Mouse (Mus musculus) hindbrain, embryonic 16.5 days (tissue): ENCODE measurements around the gene Mcrs1. TPM values are rescaled to one million over a fixed set of nuclear protein-coding genes. Genes with fewer than 3 reads are reported as not detected.

Experiments
- ATAC-seq: fragments of 200-750 bp; cut with Nextera tagmentation; 2 replicates; pipeline ENCODE4 v1.8.0; 2017; ENCODE audit warnings: moderate TSS enrichment, moderate library complexity
- H3K27ac ChIP-seq: fragments of 300-500 bp; sonication (generic); 2 replicates; pipeline ENCODE4 v1.5.1; 2014; ENCODE audit warnings: low read depth, mild to moderate bottlenecking, control low read depth, low read length, moderate library complexity
- H3K27me3 ChIP-seq: fragments of 300-500 bp; sonication (generic); replicated peaks from 2 replicates; pipeline ENCODE4 v1.6.1; 2014; ENCODE audit warnings: low read length; ENCODE audit not compliant: control insufficient read depth, insufficient read depth
- H3K36me3 ChIP-seq: fragments of 300-500 bp; sonication (generic); 2 replicates; pipeline ENCODE4 v1.6.1; 2014; ENCODE audit warnings: mild to moderate bottlenecking, low read length, moderate library complexity, mixed read lengths; ENCODE audit not compliant: control insufficient read depth, insufficient read depth
- H3K4me1 ChIP-seq: fragments of 300-500 bp; sonication (generic); 2 replicates; pipeline ENCODE4 v1.6.1; 2014; ENCODE audit warnings: low read depth, low read length; ENCODE audit not compliant: control insufficient read depth, insufficient read depth
- H3K4me2 ChIP-seq: fragments of 300-500 bp; sonication (generic); 2 replicates; pipeline ENCODE4 v1.6.1; 2014; ENCODE audit warnings: mild to moderate bottlenecking, low read length, control low read depth, moderate library complexity
- H3K4me3 ChIP-seq: fragments of 300-500 bp; sonication (generic); 2 replicates; pipeline ENCODE4 v1.5.1; 2014; ENCODE audit warnings: mild to moderate bottlenecking, low read length, control low read depth, moderate library complexity
- H3K9ac ChIP-seq: fragments of 300-500 bp; sonication (generic); 2 replicates; pipeline ENCODE4 v1.6.1; 2014; ENCODE audit warnings: low read depth, mild to moderate bottlenecking, control low read depth, low read length, moderate library complexity
- H3K9me3 ChIP-seq: fragments of 300-500 bp; sonication (generic); 2 replicates; pipeline ENCODE4 v1.6.1; 2014; ENCODE audit warnings: mild to moderate bottlenecking, low read length, moderate library complexity; ENCODE audit not compliant: control insufficient read depth
- WGBS: fragments of 180-500 bp; shearing (Covaris S2); extraction: QIAGEN DNeasy Blood & Tissue Kit; methylation state at CpG from one replicate; pipeline ENCODE4 v1.1.7; 2014; 5-methylcytosine and 5-hydroxymethylcytosine counted together
- polyA plus RNA-seq: library from polyadenylated mRNA; unstranded; fragments of >200 nt; fragmentation: Nextera tagmentation; extraction: Ambion mirVana; gene quantifications from 2 replicates; pipeline ENCODE4 v1.2.1, GENCODE M21; 2015

Mcrs1 gene
- polyA plus RNA-seq, 1 experiment from 2014 or later: 204 TPM

GRCm38 (mm10) chr15:99278271-99278670, 26.5 kb upstream of the Mcrs1 start:
- WGBS: 86% methylated on average over 7 of the region's 7 CpGs
- Histone ChIP-seq H3K4me2 (no peak overlapping the region), H3K4me3 (no peak overlapping the region), H3K9me3 (no peaks in the 10 kb centered on the region), H3K9ac (no peak overlapping the region), H3K4me1 (no peaks in the 10 kb centered on the region; the same call in 1 of the 2 replicates), H3K27ac (no peak overlapping the region), H3K36me3 (no peaks in the 10 kb centered on the region), H3K27me3 (no peaks in the 10 kb centered on the region)
- no peak for ATAC-seq

- Histone ChIP-seq H3K4me2 (no peak overlapping the region), H3K4me1 (peaks cover 2% of the 10 kb centered on the region; the same call in 1 of the 2 replicates), H3K4me3 (no peak overlapping the region), H3K27me3 (no peaks in the 10 kb centered on the region), H3K9me3 (no peaks in the 10 kb centered on the region), H3K27ac (no peak overlapping the region), H3K36me3 (no peaks in the 10 kb centered on the region), H3K9ac (no peak overlapping the region)
- ATAC-seq: no peak
- 91% methylated on average over 8 of the region's 8 CpGs for WGBS
Observed at GRCm38 (mm10) chr15:99276095-99276494, 24.3 kb upstream of the Mcrs1 start.

GRCm38 (mm10) chr15:99265679-99266078, 13.9 kb upstream of the Mcrs1 start:
- 19% methylated on average over 4 of the region's 4 CpGs for WGBS
- H3K4me3 ChIP-seq: no peak overlapping the region

GRCm38 (mm10) chr15:99264363-99264762, 12.6 kb upstream of the Mcrs1 start:
- 82% methylated on average over 2 of the region's 2 CpGs for WGBS
- Histone ChIP-seq H3K4me1 (no peaks in the 10 kb centered on the region; the same call in 1 of the 2 replicates), H3K9me3 (no peaks in the 10 kb centered on the region), H3K9ac (no peak overlapping the region), H3K36me3 (no peaks in the 10 kb centered on the region), H3K4me2 (no peak overlapping the region), H3K27me3 (no peaks in the 10 kb centered on the region), H3K4me3 (no peak overlapping the region), H3K27ac (no peak overlapping the region)
- no peak for ATAC-seq

More at GRCm38 (mm10) chr15:99265679-99266078, 13.9 kb upstream of the Mcrs1 start:
- Histone ChIP-seq H3K4me2 (no peak overlapping the region), H3K27me3 (no peaks in the 10 kb centered on the region), H3K9me3 (no peaks in the 10 kb centered on the region), H3K36me3 (no peaks in the 10 kb centered on the region), H3K9ac (no peak overlapping the region), H3K4me1 (no peaks in the 10 kb centered on the region), H3K27ac (no peak overlapping the region)
- ATAC-seq: 0 out of 2 replicates have a peak, but pooled peaks have one; percentile 37

GRCm38 (mm10) chr15:99262702-99263101, 10.9 kb upstream of the Mcrs1 start:
- Histone ChIP-seq H3K9ac (no peak overlapping the region), H3K27ac (no peak overlapping the region), H3K4me3 (no peak overlapping the region), H3K27me3 (no peaks in the 10 kb centered on the region), H3K4me2 (no peak overlapping the region), H3K36me3 (no peaks in the 10 kb centered on the region), H3K9me3 (no peaks in the 10 kb centered on the region), H3K4me1 (no peaks in the 10 kb centered on the region; the same call in 1 of the 2 replicates)
- WGBS: 48% methylated on average over 10 of the region's 10 CpGs
- no peak for ATAC-seq

GRCm38 (mm10) chr15:99259730-99260252, 8.0 kb upstream of the Mcrs1 start:
- Histone ChIP-seq H3K4me2 (peak overlapping the region; percentile 55), H3K9ac (0 out of 2 replicates have a peak overlapping the region, but pooled peaks have one; percentile 31), H3K27ac (peak overlapping the region; percentile 61; the same call in 1 of the 2 replicates), H3K27me3 (no peaks in the 10 kb centered on the region), H3K4me3 (peak overlapping the region; percentile 23), H3K36me3 (no peaks in the 10 kb centered on the region), H3K4me1 (no peaks in the 10 kb centered on the region; the same call in 1 of the 2 replicates), H3K9me3 (no peaks in the 10 kb centered on the region)
- 1% methylated on average over 9 of the region's 10 CpGs for WGBS
- ATAC-seq: peak; percentile 50

- Histone ChIP-seq H3K4me2 (peak overlapping the region; percentile 55), H3K4me3 (peak overlapping the region; percentile 23), H3K27me3 (no peaks in the 10 kb centered on the region), H3K9ac (no peak overlapping the region), H3K4me1 (no peaks in the 10 kb centered on the region; the same call in 1 of the 2 replicates), H3K9me3 (no peaks in the 10 kb centered on the region), H3K27ac (0 out of 2 replicates have a peak overlapping the region, but pooled peaks have one; percentile 48), H3K36me3 (no peaks in the 10 kb centered on the region)
- 70% methylated on average over 8 of the region's 8 CpGs for WGBS
- peak; percentile 59 for ATAC-seq
Observed at GRCm38 (mm10) chr15:99259167-99259729, 7.5 kb upstream of the Mcrs1 start.

- H3K4me1 ChIP-seq: peaks cover 7% of the 10 kb centered on the region
- H3K27ac ChIP-seq: no peak overlapping the region
- H3K27me3 ChIP-seq: no peaks in the 10 kb centered on the region
- WGBS: 84% methylated on average over 6 of the region's 6 CpGs
- no peak overlapping the region for H3K4me3 ChIP-seq
- H3K9ac ChIP-seq: no peak overlapping the region
- no peak overlapping the region for H3K4me2 ChIP-seq
- no peak for ATAC-seq
- H3K9me3 ChIP-seq: no peaks in the 10 kb centered on the region
- no peaks in the 10 kb centered on the region for H3K36me3 ChIP-seq
Observed at GRCm38 (mm10) chr15:99255241-99255749, 3.5 kb upstream of the Mcrs1 start.

- Histone ChIP-seq H3K27ac (no peak overlapping the region), H3K4me2 (no peak overlapping the region), H3K36me3 (no peaks in the 10 kb centered on the region), H3K27me3 (no peaks in the 10 kb centered on the region), H3K4me1 (peaks cover 7% of the 10 kb centered on the region), H3K9ac (no peak overlapping the region), H3K9me3 (no peaks in the 10 kb centered on the region), H3K4me3 (no peak overlapping the region)
- ATAC-seq: no peak
- WGBS: 85% methylated on average over 2 of the region's 2 CpGs
Observed at GRCm38 (mm10) chr15:99254477-99255005, 2.8 kb upstream of the Mcrs1 start.
